Mouse (Mus musculus): ENCODE data around the gene Mblac1.
"Not testable (repeated sequence)": the region's sequence is repeated elsewhere in the genome, so short reads cannot be mapped to it uniquely, and the experiment has no call there.

The Mblac1 gene

DNA sequence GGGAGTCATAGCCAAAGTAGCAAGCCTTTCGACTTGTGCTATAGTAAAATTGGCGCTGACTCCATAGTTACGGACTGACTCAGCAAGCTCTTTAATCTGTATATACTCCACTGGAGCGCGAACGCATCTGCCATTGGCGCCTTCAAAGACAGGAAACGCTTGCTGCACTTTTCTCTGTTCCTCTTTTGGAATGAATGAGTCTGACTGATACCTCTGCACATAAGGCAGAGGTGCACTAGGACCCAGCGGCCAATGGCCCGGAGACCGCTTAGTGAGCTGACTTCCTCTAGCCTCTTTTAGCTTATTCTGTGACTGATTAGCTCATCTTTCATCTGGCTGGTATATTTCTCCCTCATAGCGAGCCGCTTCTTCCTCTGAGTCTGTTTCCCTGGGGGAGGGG, 22.5 kb downstream of the Mblac1 start:
- DNase-seq (ENCODE audit: low spot score) = not testable (repeated sequence)

DNA sequence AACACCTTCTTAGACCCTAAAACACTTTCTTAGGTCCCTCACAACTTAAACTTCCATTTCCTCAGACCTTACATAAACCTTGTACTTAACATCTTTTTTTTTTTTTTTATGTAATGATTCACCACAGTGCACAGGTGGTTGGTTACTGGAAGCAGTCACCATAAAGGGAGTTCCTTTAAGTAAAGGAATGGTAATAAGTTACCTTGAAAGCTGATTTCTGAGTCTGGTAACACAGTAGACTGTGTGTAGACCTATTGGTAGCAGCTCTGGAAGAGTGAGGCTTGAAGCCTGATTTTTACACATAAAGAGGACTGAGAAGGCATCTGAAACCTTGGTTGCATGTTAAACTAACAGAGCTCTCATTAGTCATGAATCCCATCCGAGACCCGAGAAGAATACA, 25.8 kb downstream of the Mblac1 start:
- DNase-seq (ENCODE audit: low spot score) = no peak

DNA sequence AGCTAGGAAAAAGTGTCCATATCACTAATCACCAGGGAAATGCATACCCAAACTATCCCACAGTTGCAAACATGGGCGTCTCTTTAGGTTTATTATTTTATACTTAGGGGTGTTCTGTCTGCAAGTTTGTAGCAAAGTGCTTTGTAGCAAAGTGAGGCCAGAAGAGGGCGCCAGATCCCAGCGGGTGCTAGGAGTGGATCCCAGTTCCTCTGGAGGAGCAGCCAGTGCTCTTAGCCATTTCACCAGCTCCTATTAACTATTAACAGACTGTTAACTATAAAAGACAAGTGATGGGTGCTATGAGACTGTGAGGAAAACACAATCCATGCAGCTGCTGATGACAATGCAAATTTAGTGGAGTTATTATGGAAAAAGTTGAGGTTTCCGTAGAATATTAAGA, 28.0 kb downstream of the Mblac1 start:
- peak; percentile 45 for DNase-seq (ENCODE audit: low spot score)

DNA sequence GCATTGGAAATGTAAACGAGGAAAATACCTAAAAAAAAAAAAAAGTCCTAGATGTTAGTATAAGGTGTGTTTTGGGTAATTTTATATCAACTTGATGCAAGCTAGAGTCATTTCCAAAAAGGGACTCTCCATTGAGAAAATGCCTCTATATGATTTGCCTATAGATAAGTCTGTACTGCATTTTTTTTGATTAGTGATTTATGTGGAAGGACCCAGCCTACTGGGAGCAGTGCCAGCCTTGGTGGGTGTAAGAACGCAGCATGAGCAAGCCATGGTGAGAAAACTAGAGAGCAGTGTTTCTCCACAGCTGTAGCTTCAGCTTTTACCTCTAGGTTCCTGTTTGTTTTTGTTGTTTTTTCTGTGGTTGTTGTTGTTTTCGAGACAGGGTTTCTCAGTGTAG, 29.2 kb downstream of the Mblac1 start:
- DNase-seq (ENCODE audit: low spot score) = no peak

DNA sequence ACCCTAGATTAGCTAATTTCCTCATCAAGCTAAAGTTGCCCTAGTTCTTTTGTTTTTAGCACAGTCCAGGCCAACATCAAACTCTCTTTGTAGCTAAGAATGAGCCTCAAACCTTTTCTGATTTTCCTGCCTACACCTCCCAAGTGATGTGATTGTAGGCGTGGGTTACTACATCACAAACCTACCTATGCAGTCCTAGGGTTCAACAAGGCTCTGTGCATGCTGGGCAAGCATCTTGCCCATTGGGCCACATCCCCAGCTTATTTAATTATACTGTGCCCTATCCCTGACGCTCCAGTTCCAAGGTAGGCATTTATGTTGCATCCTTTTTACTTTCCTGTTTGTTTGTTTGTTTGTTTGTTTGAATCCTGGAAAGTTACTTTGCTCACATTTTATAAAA, 31.6 kb downstream of the Mblac1 start, which contains the start of gene Nxpe5:
Gene Nxpe5 (plus strand): TSS at position 199 of the 400 bp plus-strand sequence.
- DNase-seq (ENCODE audit: low spot score) = no peak

DNA sequence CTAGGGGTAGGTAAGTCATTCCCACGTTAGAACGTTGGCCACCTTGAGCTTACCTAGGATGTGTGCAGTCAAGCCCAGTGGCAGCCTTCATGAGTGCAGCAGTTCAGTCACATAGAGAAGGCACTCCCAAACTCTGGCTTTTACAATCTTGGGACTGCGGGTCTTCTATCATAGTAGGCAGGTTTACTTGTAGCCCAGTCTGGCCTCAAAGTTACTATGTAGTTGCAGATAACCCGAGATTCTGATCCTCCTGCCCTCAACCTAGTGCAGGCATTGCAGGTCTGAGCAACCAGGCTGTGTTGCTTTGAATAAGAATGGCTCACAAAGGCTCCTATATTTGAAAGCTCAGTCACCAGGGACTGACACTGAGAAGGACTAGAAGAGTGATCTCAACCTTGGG, 32.4 kb downstream of the Mblac1 start:
- DNase-seq (ENCODE audit: low spot score) = no peak

DNA sequence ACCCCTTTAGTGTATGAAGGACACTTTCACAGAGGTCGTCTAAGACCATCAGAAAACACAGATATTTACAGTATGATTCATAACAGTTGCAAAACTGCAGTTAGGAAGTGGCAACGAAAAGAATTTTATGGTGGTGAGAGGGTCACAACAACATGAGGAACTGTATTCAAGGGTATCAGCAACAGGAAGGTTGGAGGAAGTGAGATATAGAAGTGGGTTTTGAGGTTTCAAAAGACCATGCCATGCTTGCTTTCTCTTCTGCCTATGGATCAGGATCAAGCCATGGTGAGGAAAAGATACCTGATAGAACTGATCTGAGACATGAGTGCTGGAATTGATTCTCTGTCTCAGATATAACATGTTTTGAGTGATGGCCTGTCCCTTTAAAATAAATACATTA, 33.3 kb downstream of the Mblac1 start:
- DNase-seq (ENCODE audit: low spot score) = no peak

DNA sequence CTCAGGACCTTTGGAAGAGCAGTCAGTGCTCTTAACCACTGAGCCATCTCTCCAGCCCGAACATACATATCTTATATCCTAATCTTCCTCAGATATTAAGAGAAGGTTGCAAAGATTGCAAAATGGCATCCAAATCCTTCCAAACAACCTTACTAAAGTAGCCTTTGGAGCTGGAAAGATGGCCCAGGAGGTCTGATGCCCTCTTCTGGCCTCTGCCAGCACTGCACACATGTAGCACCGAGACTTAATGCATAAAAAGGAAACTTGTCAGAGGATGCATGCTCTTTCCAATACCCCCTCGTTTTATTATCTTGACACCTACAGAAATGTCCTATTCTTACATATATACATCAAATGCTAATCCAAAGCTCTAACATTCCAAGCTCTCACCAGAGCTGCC, 33.9 kb downstream of the Mblac1 start:
- DNase-seq (ENCODE audit: low spot score) = no peak

DNA sequence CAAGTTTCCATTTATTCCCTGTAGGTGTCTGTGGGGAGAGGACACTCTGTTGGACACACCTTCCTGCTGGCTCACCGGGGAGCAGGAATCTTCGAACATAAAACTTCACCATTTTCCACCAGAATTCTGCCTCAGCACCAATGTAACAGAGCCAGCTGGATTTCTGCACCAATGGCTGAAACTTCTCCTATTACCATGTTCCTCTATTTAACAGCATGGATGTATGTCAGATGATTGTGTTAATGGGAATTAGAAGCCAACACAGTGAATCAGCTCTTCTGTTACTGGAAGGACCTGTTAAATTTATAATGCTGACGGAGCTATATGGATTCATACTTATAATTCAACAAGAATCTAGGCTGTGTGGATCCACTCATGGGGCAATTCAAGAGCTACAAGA, 35.4 kb downstream of the Mblac1 start:
- no peak for DNase-seq (ENCODE audit: low spot score)

DNA sequence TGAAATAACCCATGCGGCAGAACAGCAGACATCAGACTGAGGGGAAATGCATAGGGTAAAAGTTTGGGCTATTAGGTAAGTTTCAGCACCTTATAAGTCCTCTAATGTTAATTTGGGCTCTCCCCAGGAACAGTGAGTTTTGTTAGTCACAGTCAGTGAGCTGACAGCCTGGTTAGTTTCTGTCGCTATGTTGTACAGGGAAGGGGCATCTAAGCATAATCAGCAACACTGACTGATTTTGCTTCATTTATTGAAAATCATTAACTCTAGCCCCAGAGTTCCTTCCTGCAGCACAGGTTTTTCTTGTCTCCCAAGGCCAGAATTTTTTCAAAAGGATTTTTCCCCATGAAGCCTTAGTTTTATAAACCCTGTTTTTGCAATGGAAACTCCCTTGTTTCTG, 39.7 kb downstream of the Mblac1 start:
- DNase-seq (ENCODE audit: low spot score) = no peak

DNA sequence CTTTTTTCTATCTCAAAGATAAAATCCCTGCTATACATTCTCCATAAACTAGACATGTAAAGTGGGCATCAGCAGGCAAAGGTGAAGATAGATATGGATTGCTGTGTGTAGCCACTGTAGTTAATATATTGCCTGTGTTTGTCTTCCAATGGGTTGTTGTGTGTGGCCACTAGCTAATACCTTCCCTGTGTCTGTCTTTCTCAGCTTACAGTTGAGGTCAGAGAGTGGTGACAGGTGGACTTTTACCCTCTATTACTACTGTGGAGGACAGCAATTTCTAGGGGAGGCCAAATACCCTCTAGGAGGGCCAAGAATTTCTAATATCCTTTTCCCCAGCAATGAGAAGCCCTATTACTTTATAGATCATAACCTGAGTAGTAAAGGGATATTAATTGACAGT, 40.1 kb downstream of the Mblac1 start:
- DNase-seq (ENCODE audit: low spot score) = no peak

DNA sequence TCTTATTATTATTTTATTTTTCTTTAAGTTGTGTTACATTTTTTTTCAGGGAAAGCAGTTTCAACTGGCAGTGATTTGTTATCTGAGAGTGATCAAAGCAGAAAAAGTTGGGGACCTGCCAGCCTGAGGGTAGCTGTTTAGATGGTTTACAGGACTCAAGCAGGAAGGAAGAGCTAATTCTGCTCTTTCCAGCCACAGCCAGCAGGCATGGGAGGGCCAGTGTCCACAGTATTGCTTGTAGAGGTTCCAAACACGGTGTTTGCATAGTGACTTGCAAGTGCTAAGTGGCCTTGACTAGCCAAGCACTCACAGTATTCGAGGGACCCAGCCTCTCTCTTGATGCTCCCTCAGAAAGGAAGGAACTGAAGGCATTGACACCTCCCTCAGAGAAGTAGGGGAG, 47.4 kb downstream of the Mblac1 start:
- DNase-seq (ENCODE audit: low spot score) = no peak
